Mouse (Mus musculus): ENCODE measurements around the gene Jak2. TPM values are rescaled to one million over a fixed set of nuclear protein-coding genes. Genes with fewer than 3 reads are reported as not detected.

Jak2 gene
- total and polyA plus RNA-seq, 3 experiments = 9.4 to 150 (median 132) TPM

DNA sequence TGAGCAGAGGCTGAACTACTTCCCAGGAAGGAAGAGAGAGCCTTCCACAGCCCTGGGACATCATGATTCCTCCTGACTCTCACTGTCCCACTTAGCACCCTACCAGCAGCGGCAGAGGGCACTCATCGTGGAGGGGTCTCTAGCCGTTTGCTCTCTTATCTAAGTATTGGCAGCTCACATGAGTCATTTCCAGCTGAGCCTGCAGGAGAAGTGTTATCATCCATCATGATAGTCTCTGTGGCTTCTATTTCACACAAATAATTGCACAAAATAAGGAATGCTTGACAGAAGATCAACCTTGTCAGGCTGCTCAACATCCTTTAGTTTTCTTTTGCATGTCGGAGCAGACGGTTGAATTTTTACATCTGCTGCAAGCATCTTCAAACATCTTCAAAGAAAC lies 108.6 kb downstream of the Jak2 start:
- peak; percentile 27 for DNase-seq (ENCODE audit: low spot score)
- Histone ChIP-seq H3K36me3 (replicated peaks) (peaks cover 52% of the 10 kb centered on the region), H3K4me1 (ENCODE audit: insufficient read depth, low read depth, low read length) (peaks cover 52% of the 10 kb centered on the region), H3K4me3 (ENCODE audit: low read depth, low read length) (peak overlapping the region; percentile 59; the same call in 1 of the 2 replicates), H3K27me3 (ENCODE audit: insufficient read depth, low read length) (no peaks in the 10 kb centered on the region), H3K9me3 (replicated peaks) (no peaks in the 10 kb centered on the region)
- no peak for TF ChIP-seq GATA2 (IDR thresholded peaks at IDR 0.05; ENCODE audit: borderline replicate concordance, low read depth, low read length)
- no peak for TF ChIP-seq POLR2AphosphoS5 (IDR thresholded peaks at IDR 0.05; ENCODE audit: insufficient replicate concordance, low read depth, low read length)
- TF ChIP-seq CTCF (IDR thresholded peaks at IDR 0.05; ENCODE audit: low read depth, low read length) = no peak
- no peak for TF ChIP-seq GATA1 (IDR thresholded peaks at IDR 0.05; ENCODE audit: borderline replicate concordance, low read length)
- TF ChIP-seq TAL1 (conservative IDR thresholded peaks at IDR 0.05; ENCODE audit: low read depth, low read length) = 0 out of 2 replicates have a peak, but pooled peaks have one; percentile 15
- ATAC-seq (ENCODE audit: extremely low read depth, insufficient number of reproducible peaks, low FRiP score, poor library complexity, severe bottlenecking) = peak; percentile 24

DNA sequence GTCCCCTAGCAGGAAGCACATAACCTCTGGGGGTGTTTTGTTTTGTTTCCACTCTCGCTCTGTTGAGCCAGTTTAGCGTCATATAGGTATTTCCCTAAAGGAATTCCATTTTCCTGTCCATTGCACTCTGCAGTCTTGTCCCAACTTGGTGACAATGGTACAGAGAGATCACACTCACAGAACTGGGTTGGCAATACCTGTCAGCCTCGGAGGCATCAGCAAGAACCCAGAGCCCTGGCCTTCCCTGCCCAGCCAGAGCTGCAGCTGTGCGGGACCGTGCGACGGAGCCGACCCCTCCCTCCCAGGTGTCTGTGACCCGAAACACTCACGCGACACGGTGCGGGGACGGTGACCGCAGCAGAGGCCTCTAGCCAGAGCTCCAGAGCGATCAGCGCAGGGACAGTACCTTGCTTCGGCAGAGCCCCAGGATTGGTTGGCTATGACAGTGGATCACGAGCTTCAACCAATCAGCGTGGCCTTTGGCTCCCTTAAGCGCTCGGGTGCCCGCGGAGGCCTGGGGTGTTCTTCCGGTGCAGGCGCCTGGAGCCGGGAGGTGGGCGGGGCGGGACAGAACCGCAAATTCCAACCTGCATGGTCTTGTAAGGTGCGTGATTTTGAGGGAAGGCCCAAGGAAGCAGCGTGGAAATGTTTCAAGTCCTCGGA lies 110.0 kb downstream of the Jak2 start:
- Histone ChIP-seq H3K9me3 (replicated peaks) (no peaks in the 10 kb centered on the region), H3K36me3 (replicated peaks) (peaks cover 46% of the 10 kb centered on the region)
- no peak for TF ChIP-seq GATA1 (IDR thresholded peaks at IDR 0.05; ENCODE audit: borderline replicate concordance, low read length)
- TF ChIP-seq CTCF (IDR thresholded peaks at IDR 0.05; ENCODE audit: low read depth, low read length) = no peak
- TF ChIP-seq GATA2 (IDR thresholded peaks at IDR 0.05; ENCODE audit: borderline replicate concordance, low read depth, low read length) = no peak
- no peak for TF ChIP-seq POLR2AphosphoS5 (IDR thresholded peaks at IDR 0.05; ENCODE audit: insufficient replicate concordance, low read depth, low read length)
- TF ChIP-seq TAL1 (conservative IDR thresholded peaks at IDR 0.05; ENCODE audit: low read depth, low read length) = no peak

DNA sequence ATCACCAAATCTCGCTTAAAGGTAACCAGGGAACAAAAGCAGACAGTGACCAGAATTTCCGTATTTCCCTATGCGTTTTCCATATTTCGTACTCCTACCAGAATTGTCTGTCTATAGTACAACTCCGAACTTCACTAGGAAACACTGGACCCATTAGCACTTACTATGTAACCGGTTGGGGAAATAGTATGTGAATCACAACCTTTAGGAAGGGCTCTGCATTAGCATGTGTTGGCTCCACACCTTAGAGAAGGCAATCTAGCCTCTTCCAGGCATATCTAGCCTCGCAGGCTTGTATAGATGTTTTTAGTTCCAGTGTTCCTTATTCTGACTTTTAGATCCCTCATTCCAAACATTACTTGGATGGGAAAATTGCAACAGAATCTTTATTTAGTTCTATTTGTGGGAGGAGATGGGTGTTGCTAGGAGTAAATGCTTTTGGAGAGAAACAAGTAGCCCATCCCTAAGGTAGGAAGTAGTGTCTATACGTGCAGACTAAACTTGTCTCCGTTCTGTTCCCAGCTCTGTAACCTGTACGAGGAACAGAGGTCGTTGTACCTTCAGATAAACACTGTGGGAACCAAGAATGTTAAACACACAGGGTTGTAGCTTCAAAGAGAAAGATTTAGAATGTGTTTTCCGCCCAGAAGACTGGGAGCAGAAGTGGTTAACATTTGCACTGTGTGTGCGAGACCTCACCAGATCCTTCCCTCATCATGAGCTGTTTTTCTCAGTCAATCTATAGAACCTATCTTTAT lies 110.7 kb downstream of the Jak2 start:
- ATAC-seq (ENCODE audit: extremely low read depth, insufficient number of reproducible peaks, low FRiP score, poor library complexity, severe bottlenecking) = no peak
- TF ChIP-seq TAL1 (conservative IDR thresholded peaks at IDR 0.05; ENCODE audit: low read depth, low read length) (no peak), POLR2AphosphoS5 (IDR thresholded peaks at IDR 0.05; ENCODE audit: insufficient replicate concordance, low read depth, low read length) (no peak), CTCF (IDR thresholded peaks at IDR 0.05; ENCODE audit: low read depth, low read length) (no peak), GATA1 (IDR thresholded peaks at IDR 0.05; ENCODE audit: borderline replicate concordance, low read length) (no peak), GATA2 (IDR thresholded peaks at IDR 0.05; ENCODE audit: borderline replicate concordance, low read depth, low read length) (no peak)
- peak overlapping the region; percentile 82 for H3K4me3 ChIP-seq (ENCODE audit: low read depth, low read length)
- no peaks in the 10 kb centered on the region for H3K9me3 ChIP-seq (replicated peaks)
- H3K36me3 ChIP-seq (replicated peaks) = peaks cover 39% of the 10 kb centered on the region
- peaks cover 53% of the 10 kb centered on the region for H3K4me1 ChIP-seq (ENCODE audit: insufficient read depth, low read depth, low read length)
- no peak for DNase-seq (ENCODE audit: low spot score)
- no peaks in the 10 kb centered on the region for H3K27me3 ChIP-seq (ENCODE audit: insufficient read depth, low read length)

More for the DNA sequence above, 110.0 kb downstream of the Jak2 start:
- Histone ChIP-seq H3K4me1 (ENCODE audit: insufficient read depth, low read depth, low read length) (peaks cover 52% of the 10 kb centered on the region), H3K4me3 (ENCODE audit: low read depth, low read length) (peak overlapping the region; percentile 82), H3K27me3 (ENCODE audit: insufficient read depth, low read length) (no peaks in the 10 kb centered on the region)
- ATAC-seq (ENCODE audit: extremely low read depth, insufficient number of reproducible peaks, low FRiP score, poor library complexity, severe bottlenecking) (peak; percentile 97), DNase-seq (ENCODE audit: low spot score) (peak; percentile 99)

Other genes starting within 250 kb of the Jak2 start
- gene Ak3, start 203.9 kb upstream of the Jak2 start, total RNA-seq (2014; fragmentation: Nextera tagmentation) = 158 and 165 TPM in 2 replicates
- gene Ak3, start 203.9 kb upstream of the Jak2 start, total RNA-seq (2017) = 68.5 and 77.6 TPM in 2 replicates
- 27.2 and 37.6 TPM in 2 replicates for gene Ak3, start 203.9 kb upstream of the Jak2 start, polyA plus RNA-seq (2012)
- 22.7 and 32.8 TPM in 2 replicates for gene Rcl1, start 150.5 kb upstream of the Jak2 start, total RNA-seq (2014; fragmentation: Nextera tagmentation)
- 47.1 and 49.5 TPM in 2 replicates for gene Rcl1, start 150.5 kb upstream of the Jak2 start, total RNA-seq (2017)
- gene Rcl1, start 150.5 kb upstream of the Jak2 start, polyA plus RNA-seq (2012) = 52.4 and 57.4 TPM in 2 replicates
- gene Insl6, start 73.5 kb downstream of the Jak2 start, total RNA-seq (2014; fragmentation: Nextera tagmentation) = 1.1 TPM in 1 of 2 replicates, not detected in the other
- 4.2 and 4.8 TPM in 2 replicates for gene Insl6, start 73.5 kb downstream of the Jak2 start, total RNA-seq (2017)
- gene Insl6, start 73.5 kb downstream of the Jak2 start, polyA plus RNA-seq (2012) = 0.17 and 0.35 TPM in 2 replicates
- gene Rln1, start 82.8 kb downstream of the Jak2 start, total RNA-seq (2014; fragmentation: Nextera tagmentation) = not detected in 2 replicates
- gene Rln1, start 82.8 kb downstream of the Jak2 start, total RNA-seq (2017) = 0.06 and 0.11 TPM in 2 replicates
- not detected in 2 replicates for gene Rln1, start 82.8 kb downstream of the Jak2 start, polyA plus RNA-seq (2012)
- gene Plgrkt, start 115.6 kb downstream of the Jak2 start, total RNA-seq (2014; fragmentation: Nextera tagmentation) = 179 and 190 TPM in 2 replicates
- gene Plgrkt, start 115.6 kb downstream of the Jak2 start, total RNA-seq (2017) = 439 and 475 TPM in 2 replicates
- 38.2 and 39.8 TPM in 2 replicates for gene Plgrkt, start 115.6 kb downstream of the Jak2 start, polyA plus RNA-seq (2012)
- gene Cd274, start 115.6 kb downstream of the Jak2 start, total RNA-seq (2014; fragmentation: Nextera tagmentation) = 15.1 and 18.4 TPM in 2 replicates
- 37.1 and 40.8 TPM in 2 replicates for gene Cd274, start 115.6 kb downstream of the Jak2 start, total RNA-seq (2017)
- gene Cd274, start 115.6 kb downstream of the Jak2 start, polyA plus RNA-seq (2012) = 0.29 and 0.56 TPM in 2 replicates
- gene Pdcd1lg2, start 159.1 kb downstream of the Jak2 start, total RNA-seq (2014; fragmentation: Nextera tagmentation) = 2.0 and 2.5 TPM in 2 replicates
- gene Pdcd1lg2, start 159.1 kb downstream of the Jak2 start, total RNA-seq (2017) = 8.8 and 10.5 TPM in 2 replicates
- 0.10 and 0.16 TPM in 2 replicates for gene Pdcd1lg2, start 159.1 kb downstream of the Jak2 start, polyA plus RNA-seq (2012)

Data from G1E (cell line).